Mouse (Mus musculus) right cerebral cortex, postnatal 36 days (tissue): ENCODE measurements around the gene Alkbh6.
A peak's percentile ranks its signal among the peaks of the same experiment; 100 is the strongest.

Experiments
- DNase-seq, 2 experiments: peaks; one replicate each; pipeline ENCODE4 v3.0.0; 2022; ENCODE audit warnings: low spot score in 2 of 2, mixed read lengths in 1 of 2

Alkbh6 gene

DNA sequence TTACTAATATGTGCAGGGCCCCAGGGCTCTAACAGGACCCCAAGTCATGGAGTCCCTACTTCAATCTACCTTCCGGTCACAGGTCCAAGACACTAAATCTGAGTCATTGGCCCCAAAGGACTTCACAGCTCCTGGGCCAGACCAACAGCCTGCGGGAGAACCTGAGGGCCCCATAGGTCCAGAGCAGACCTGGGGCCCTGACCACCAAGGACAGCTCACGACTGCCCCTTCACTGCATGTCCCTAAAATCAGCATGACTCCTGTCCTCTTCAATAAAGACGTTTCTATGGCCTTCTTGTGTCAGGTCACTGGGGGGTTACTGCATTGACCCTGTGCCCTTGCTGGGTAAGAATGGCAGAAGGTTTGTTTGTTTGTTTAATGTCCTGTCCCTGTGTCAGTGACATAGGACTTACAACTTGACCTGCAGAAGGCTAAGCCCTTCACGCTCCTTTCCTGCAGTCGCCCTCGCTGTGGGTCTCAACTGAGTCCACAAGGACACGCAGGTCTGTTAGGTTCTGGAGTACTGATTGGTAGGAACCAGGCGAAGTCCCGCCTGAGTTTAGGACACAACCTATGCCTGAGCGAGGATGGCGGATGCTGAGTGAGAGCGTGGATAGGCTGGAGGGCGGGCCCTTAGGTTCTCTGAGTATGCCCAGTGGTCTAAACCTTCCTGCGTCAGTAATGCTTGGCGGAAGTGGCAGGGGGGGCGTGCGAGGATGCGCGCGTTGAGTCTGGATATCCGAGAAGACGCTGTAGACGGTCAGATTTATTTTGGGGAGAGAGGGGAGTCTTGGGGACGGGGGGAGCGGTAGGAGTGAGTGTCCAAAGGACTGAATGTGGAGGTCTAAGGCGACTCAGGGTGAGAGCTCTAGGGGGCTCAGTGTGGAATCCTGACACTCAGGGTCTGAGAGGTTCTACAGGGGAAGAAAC lies at the start of gene Alkbh6:
Gene Alkbh6, plus strand, starts transcription at position 642 of the 930 bp plus-strand sequence.
- DNase-seq = peak; percentile 96 to 98

DNA sequence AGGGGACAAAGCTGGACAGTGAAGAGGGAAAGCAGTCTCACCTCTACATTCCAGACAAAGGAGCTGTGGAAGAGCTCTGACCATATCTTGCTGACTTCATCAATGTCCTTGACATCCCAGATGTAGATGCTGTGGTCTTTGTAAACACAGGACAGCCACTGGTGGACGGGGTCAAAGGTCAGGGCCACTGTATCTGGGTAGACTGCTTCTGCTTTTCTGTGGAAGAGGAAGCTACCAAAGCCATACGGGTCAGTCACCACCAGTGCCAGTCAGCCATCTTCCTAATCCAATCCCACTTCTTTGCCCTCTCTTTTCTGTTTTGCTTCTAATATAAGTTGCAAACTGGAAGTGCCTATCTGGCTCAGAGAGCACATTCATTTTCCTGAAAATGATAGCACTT lies 43.5 kb upstream of the Alkbh6 start:
- no peak for DNase-seq

DNA sequence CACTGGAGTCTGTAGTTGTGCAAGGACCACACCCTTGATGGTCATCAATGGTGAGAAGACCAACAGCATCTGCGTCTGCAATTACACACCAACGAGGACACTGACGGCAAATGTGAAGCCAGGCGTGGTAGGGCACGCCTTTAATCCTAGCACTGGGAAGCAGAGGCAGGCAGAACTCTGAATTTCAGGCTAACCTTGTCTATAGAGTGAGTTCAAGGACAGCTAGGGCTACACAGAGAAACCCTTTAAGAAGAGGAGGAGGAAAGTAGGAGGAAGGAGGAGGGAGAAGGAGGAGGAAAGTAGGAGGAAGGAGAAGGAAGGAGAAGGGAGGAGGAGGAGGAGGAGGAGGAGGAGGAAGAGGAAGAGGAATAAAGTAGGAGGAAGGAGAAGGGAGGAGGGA lies 43.0 kb upstream of the Alkbh6 start:
- DNase-seq = no peak

DNA sequence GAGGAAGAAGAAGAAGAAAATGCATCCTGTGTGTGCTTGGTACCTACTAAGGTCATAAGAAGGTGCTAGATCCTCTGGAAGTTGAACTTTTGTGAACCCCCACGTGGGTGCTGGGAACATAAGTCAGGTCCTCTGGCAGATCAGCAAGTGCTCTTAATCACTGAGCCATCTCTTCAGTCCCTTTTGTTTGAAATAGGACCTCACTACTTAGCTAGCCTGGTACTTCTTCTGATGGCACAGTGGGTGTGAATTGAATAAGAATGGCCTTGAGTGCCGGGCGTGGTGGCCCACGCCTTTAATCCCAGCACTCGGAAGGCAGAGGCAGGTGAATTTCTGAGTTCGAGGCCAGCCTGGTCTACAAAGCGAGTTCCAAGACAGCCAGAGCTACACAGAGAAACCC lies 42.6 kb upstream of the Alkbh6 start:
- DNase-seq = no peak

DNA sequence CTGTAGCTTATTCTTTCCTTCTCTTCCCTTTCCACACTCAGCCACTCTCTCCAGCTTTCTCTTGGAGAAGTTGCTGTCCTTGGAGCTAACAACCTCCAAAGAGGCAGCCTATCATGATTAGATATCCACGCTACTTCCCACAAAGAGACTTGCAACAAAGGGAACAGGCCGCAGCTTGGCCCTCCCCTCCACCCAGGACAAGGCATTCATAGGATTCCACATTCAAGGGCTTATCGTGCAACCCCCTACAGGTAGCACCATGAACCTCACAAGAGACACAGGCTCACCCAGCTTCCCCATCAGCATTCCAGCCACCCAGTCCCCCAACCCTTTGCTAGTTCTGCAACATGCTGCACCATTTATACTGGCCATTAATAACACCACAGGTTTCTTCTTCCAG lies 41.7 kb upstream of the Alkbh6 start:
- no peak for DNase-seq

DNA sequence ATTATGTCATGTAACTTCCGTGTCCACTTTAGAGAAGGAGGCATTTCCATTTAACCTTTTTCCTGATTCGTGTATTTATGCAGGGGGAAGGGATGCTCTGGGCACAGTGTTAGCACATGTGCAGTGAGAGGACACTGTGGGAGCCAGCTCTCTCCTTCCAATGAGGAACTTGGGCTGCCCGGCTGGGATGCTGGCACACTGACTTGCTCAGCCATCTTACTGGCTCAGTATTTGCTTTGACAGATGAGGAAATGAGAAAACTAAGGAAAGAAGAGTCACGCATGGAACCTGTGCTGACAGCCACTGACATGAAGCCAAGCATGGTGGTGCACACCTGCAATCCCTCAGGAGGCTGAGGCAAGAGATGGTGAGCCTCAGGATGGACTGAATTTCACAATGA lies 38.9 kb upstream of the Alkbh6 start:
- no peak for DNase-seq

DNA sequence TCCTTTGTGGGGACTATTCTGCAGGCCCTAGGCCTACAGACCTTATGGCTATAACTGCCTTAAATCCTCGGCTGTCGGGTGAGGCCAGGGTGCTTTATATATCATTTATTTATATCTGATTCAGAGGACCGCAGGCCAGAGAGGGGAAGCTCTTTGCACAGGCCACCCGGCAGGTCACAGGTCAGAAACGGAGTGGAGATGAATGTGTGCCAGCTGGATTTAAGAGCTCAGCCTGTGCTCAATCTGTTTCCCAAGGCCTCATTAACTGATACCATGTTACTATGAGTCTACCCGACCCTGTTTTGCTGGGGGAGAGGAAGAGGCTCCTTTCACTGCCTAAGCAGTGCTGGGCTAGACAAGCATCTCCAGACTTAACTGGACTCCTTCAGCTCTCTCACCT lies 34.1 kb upstream of the Alkbh6 start:
- no peak for DNase-seq

DNA sequence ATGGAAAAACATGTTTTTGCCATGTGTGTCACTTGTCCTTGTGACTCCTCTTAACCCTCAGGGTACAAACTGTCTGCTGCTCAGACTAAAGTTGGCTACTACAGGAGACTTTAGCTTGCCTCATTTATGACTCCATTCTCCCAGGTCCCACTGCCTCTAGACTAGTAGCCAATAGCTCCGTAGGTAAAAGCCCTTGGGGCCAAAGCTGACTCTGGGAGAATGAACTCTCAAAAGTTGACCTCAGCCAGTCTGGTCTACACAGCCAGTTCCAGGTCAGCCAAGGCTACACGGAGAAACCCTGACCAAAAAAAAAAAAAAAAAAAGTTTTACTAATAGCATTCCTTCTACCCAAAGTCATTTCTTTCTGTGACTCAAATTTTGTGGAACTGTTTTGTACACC lies 29.6 kb upstream of the Alkbh6 start:
- no peak for DNase-seq

DNA sequence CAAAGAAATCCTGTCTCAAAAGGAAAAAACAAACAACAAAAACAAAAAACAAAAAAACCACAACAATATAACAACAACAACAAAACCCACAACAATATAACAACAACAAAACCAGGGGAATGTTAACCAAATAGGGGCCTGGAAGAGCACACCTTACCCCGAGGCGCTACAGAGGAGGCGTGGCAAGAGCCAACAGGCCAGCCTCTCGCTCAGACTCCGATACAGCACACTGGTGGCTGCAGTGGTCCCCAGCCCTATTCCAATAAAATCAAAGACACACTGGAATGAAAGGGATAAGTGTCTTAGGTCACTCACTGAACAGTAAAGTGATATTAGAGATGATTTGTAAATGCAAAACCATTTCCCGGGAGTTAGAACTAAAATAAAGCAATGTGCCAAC lies 29.0 kb upstream of the Alkbh6 start:
- no peak for DNase-seq

DNA sequence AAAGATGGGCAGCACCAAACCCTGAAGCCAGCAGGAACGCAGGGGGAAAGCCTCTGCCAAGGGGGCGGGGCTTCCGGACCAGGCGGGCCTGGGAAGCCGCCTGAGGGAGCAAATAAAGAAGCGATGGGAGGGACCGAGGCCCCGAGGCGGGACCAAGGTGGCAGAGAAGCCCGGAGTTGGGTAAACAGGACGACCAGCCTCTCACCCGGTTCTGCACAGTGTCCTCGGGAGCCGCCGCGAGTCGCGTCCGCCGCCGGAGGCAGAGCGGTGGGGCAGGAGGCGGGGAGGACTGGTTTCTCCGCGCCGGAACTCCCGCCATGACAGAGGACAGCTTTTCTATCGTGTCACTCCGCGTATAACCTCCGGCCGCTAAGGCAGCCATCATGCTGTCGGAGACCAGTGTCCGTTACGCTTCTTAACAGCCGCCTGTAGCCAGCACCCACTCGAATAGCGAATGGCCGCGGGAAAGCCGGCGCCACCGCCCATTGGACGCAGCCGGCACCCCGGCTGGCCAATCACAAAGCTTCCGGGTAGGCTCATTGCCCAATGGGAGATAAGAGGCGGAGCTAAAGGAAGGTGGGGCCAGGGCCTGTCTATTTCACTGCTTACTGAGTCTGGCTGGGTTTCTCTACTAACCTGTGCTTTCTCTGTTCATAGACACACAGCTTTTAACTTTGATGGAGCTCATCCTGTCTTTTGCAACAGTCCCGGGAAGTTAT lies 28.4 kb upstream of the Alkbh6 start, which contains the start of the genes Thap8 and Wdr62:
Gene Thap8, plus strand, starts transcription at position 144 of the 719 bp plus-strand sequence.
Gene Wdr62, minus strand, starts transcription at position 469 of the 719 bp plus-strand sequence.
- peak; percentile 83 to 88 for DNase-seq

DNA sequence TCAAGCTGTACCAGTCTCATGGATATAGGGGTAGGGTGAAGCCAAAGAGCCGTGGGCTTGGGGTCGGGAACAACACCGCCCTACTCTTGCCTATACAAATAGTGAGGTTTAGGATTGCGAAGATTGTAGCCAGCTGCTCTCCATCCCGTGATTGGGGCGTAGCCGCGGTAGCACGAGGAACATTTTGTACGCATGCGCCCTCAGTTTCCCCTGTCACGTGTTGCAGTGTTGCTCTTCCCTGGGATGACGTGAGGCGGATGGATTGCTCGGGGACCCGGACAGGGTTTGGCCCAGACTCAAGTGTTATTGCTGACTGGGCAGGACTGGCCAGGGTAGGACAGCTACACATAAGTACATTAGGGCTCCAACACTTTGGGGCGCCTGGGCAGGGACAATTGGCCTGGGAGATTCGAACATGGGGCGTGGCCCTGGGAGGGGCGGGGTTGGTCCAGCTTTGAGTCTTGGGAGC lies 27.8 kb upstream of the Alkbh6 start:
- DNase-seq = peak; percentile 81 to 87

DNA sequence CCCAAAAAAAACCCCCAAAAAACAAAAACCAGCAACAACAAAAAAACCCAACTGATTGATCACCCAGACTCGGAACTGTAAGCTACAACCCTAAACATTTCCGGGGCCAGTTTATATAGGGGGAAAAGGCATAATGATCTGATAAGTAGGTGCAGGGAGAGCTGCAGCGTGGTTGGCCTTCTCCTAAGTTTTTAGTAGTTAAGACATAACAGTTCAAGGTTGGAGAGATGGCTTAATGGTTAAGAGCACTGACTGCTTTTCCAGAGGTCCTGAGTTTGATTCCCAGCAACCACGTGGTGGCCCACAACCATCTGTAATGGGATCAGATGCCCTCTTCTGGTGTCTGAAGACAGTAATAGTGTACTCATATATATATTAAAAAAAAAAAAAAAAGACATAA lies 27.0 kb upstream of the Alkbh6 start:
- DNase-seq = no peak

DNA sequence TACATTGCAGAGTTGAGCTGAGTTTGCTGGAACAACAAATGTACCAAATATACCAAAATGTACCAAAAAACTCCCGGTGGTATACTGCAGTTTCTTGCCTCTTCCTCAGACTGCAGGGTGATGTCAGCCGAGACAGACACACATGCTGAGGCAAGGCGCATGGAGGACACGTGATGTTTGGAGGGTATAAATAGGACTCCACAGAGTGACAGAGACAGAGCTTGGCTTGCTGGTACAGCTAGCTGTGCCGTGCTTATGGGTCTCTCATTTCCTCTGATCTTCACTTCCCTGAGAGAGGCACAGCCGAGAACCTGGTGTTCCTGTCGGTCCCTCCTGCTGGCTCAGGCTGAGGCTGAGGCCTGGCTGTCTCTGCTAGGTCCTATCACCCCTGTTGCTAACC lies 25.8 kb upstream of the Alkbh6 start:
- DNase-seq = no peak

DNA sequence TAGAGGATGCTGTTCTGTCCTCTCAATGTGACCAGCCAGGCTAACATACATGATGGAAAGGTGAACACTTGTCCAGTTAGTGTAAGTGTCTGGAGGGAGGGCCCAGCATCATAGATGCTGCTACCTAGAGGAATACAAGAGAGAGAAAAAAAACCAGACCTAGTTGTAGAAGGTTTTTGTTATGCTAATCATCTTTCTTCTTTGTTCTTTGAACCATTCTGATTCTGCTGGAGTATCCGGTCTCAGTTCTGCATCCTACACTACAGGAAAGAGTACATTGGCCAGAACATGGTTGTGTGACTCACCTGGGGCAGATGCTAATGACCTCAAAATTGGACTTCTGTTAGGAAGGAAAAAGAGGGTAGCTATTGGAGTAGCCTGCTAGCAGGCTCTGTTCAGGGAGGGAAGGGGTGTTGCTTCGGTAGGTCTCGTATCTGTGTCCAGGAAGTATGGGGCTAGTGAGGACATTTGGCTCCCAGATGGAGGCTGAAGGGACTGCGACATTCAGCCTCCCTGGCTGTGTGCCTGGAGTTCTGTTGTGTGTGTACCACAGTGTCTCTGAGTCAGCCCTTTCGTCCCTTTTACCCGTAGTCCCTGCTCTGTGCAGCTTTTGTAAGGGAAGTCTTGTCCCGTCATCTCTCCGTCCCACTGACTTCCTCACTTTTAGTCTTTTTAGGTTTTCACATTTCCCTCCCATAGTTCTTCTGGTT lies 21.7 kb upstream of the Alkbh6 start:
- no peak for DNase-seq

DNA sequence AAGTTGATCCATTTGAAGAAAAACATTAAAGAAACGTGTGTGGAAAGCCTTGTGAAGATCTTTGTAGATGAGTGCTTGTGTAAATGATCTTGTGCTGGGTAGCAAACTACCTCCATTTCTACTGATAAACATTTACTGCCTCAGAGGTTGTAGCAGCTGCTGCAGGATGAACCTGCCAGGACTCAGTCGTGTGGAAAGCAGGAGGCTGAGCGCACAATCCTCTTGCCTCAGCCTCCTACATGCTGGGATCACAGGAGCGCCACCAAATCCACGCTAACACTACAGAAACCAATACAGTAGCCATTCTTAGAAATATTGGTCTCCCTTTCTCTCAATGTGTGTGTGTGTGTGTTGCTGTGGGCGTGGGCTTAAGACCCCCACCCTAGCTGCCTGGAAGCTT lies 20.5 kb upstream of the Alkbh6 start:
- DNase-seq = no peak

DNA sequence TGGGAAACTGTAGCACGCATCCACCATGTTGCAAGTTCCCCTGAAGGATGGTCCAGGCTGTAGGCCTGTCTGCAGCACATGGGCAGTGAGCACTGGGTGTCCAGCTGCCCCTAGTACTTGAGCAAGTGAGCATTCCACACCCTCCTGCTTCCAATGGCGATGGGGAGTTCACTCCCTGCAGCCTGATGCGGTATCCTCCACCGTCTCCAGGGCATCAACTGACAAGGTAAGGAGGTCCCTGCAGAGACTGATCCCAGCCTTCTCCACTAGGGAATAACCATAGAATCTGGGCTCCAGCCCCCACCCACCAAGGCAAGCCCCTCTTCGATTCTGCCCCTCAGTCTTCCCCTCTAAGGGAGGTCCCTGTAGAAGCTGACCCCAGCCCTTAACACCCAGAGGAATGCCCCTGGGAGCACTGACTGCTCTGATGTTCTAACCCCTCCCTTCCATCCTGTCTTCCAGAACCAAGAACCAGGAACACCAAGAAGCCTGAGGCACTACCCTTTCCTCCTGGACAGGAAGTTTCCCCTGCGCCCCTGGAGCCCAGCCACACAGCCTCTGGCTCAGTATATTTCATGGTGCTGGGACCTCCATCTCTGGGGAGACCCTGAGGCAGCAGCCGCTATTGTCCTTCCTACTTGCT lies 19.3 kb upstream of the Alkbh6 start:
- no peak for DNase-seq

DNA sequence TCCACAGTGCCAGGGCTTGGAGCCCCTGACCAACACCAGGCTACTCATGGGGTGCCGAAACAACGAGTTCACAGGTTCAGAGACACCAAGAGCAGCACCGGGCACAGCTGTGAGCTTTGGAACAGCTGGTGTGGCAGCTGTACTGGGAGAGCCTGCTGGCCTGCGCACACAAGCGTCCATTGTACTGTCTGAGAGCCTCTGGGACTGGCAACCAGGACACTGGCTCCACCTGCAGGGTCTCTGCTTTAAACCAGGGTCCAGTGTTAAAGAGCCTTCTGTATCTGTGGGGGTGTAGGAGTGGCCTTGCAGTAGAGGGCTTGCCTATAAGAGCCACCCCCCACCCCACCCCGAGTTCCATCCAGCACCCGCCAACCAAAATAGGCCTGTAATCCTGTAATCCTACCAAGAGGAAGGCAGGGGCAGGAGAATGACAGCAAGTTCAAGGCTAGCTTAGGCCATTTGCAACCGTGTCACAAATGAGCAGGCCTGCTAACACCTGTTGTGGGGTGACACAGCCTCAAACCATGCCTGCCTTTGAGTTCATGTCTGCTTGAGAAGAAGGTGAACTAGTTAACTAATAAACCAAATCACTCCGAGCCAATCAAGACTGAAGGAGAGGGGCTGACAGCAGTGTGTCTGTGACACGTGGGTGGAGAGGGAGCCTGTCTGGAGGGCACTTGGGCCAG lies 18.7 kb upstream of the Alkbh6 start:
- DNase-seq = no peak

DNA sequence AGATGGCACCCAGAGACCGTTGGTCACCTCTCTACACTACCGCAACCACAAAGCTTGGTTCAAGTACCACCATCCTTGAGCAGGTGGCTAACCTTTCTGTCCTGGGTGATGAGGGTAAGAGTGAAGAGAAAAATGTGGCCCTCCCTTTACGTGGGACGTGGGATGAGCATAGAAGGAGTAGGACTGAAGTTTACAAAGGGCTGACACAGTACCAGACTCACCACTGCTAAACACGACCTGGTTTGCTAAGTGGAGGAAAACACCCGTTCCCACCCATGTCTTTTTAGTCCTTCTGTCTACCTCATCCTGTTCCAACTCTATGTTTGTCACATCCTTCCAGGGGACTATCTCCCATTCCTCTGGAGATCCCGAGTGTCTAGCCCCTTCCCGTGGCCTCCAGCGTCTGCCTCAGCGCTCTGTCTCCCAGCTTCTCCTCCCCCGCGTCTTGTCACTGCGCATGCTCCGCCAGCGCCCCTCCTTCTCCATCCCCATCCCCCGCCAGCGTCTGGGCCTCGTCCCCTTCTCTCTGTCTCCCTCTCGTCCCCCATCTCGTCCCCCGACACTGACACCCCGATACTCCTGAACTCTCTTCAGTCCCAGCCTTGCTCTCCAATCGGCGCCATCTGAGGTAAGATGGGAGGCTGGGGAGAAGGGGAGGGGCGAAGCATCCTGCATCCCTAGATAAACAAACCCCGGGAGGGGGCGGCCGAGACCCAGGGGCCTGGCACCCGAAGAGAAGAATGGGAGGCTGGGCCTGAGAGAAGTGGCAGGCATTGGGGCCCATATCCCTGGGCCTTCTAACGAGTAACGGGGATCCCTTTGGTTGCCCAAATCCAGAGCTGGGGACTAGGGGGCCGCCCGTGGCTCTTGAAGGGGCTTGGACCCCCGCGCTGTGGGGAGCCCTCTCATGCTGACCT lies 17.0 kb upstream of the Alkbh6 start, which contains the start of gene Clip3:
Gene Clip3, plus strand, starts transcription at position 514 of the 917 bp plus-strand sequence.
- peak; percentile 84 to 89 for DNase-seq

DNA sequence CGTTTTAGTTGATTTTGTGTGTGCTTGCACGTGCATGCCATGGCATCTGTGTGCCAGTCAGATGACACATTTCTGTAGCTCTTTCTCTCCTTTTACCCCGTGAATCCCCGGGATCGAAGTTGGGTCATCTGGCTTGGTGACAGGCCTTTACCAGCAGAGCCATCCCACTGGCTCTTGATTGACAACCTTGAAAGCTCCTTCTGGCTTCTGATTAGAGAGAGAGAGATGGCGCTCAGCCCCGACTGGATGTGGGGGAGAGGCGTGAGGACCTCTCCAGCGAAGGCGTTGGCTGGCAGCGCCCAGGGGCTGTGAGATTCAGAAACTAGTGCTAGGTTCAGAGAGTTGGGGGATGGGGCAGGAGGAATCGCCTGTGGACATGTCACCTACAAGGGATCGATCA lies 14.7 kb upstream of the Alkbh6 start:
- peak in 1 of 2 experiments; percentile 57 for DNase-seq

DNA sequence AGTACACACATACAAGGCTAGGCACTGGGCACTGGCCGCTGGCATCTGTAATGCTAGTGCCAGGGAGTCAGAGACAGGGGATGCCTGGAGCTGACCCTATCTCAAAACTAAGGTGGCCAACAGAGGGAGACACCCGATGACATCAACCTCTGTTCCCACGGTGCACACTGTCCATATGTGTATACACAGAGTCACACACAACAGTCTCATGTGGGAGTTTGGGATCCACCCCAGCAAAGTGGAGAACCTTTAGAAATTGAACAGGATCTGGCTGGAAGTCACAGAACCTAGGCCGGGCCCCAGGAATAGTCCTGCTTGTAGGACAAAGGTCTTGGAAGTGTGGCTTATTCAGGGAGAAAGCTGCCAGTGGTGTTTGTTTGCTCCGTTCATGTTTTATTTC lies 14.2 kb upstream of the Alkbh6 start:
- no peak for DNase-seq
